Mouse (Mus musculus) hindbrain, embryonic 12.5 days (tissue): ENCODE measurements at regions not wholly inside any gene's neighbourhood (a gene's known extent, or its start where the extent isn't known, plus 50 kb on each side); places are given as distances from the start of the nearest gene placed in this dataset.
A peak's percentile ranks its signal among the peaks of the same experiment; 100 is the strongest.
"Not testable (repeated sequence)": the region's sequence is repeated elsewhere in the genome, so short reads cannot be mapped to it uniquely, and the experiment has no call there.

Experiments used
- ATAC-seq: fragments of 200-750 bp; cut with Nextera tagmentation; 2 replicates; pipeline ENCODE4 v1.8.0; 2017; ENCODE audit warnings: moderate TSS enrichment; ENCODE audit not compliant: low FRiP score
- H3K27ac ChIP-seq: fragments of 300-500 bp; sonication (generic); 2 replicates; pipeline ENCODE4 v1.5.1; 2016; ENCODE audit warnings: mild to moderate bottlenecking
- H3K27me3 ChIP-seq: fragments of 300-500 bp; sonication (generic); 2 replicates; pipeline ENCODE4 v1.6.1; 2016; ENCODE audit warnings: mild to moderate bottlenecking
- H3K36me3 ChIP-seq: fragments of 300-500 bp; sonication (generic); 2 replicates; pipeline ENCODE4 v1.6.1; 2016; ENCODE audit warnings: mild to moderate bottlenecking
- H3K4me1 ChIP-seq: fragments of 300-500 bp; sonication (generic); 2 replicates; pipeline ENCODE4 v1.6.1; 2016
- H3K4me2 ChIP-seq: fragments of 300-500 bp; sonication (generic); replicated peaks from 2 replicates; pipeline ENCODE4 v1.6.1; 2016; ENCODE audit warnings: mild to moderate bottlenecking
- H3K4me3 ChIP-seq: fragments of 300-500 bp; sonication (generic); 2 replicates; pipeline ENCODE4 v1.5.1; 2016; ENCODE audit warnings: mild to moderate bottlenecking
- H3K9ac ChIP-seq: fragments of 300-500 bp; sonication (generic); 2 replicates; pipeline ENCODE4 v1.6.1; 2016; ENCODE audit warnings: mild to moderate bottlenecking, moderate library complexity
- H3K9me3 ChIP-seq: fragments of 300-500 bp; sonication (generic); replicated peaks from 2 replicates; pipeline ENCODE4 v1.6.1; 2016; ENCODE audit warnings: mild to moderate bottlenecking
- WGBS: fragments of 180-500 bp; shearing (Covaris S2); methylation state at CpG from one replicate; pipeline ENCODE4 v1.1.7; 2016; 5-methylcytosine and 5-hydroxymethylcytosine counted together

DNA sequence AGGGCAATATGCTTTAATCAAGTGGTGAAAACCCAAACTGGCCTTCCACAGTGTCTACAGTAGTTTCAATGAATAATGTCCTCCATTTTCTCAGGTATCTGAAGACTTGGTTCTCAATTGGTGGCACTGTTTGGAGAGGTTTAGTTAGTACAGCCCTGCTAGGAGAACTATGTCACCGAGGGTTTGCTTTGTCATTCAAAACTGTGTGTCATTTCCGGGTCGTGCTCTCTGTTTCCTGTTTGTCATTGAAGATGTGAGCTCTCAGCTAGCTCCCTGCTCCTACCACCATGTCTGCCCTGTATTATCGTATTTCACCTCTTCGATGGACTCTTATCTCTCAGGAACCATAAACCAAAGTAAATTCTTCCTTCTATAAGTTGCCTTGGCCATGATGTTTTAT is 79.3 kb upstream of the Creb5 start:
- 78% methylated on average over 5 of the region's 5 CpGs for WGBS

DNA sequence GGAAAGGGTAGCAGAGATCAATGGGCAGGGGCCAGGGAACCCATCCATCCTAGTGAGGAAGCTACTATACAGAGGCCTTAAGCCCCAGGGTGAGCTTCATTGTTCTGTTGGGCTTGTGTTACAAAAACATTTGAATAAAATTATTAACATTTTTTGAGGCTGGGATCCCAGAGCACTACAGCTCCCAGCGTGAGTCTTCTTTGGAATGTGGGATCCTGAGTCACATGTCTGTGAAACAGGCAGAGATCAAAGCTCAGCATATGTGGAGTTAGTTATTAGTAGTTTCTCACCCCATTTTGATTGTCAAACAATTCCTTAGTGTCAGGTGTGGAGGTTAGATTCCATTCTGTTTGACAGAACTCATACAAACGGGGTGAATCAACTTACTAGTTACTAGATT is 79.7 kb upstream of the Creb5 start:
- H3K9ac ChIP-seq, result no peak overlapping the region
- H3K4me1 ChIP-seq, result no peaks in the 10 kb centered on the region
- 54% methylated on average over 2 of the region's 2 CpGs for WGBS

More for the DNA sequence above, 79.3 kb upstream of the Creb5 start:
- no peak overlapping the region for H3K27ac ChIP-seq
- H3K9me3 ChIP-seq, result no peaks in the 10 kb centered on the region
- H3K27me3 ChIP-seq, result no peaks in the 10 kb centered on the region
- H3K4me1 ChIP-seq, result no peaks in the 10 kb centered on the region
- no peaks in the 10 kb centered on the region for H3K36me3 ChIP-seq
- no peak overlapping the region for H3K4me2 ChIP-seq
- H3K9ac ChIP-seq, result no peak overlapping the region
- no peak for ATAC-seq
- H3K4me3 ChIP-seq, result no peak overlapping the region

DNA sequence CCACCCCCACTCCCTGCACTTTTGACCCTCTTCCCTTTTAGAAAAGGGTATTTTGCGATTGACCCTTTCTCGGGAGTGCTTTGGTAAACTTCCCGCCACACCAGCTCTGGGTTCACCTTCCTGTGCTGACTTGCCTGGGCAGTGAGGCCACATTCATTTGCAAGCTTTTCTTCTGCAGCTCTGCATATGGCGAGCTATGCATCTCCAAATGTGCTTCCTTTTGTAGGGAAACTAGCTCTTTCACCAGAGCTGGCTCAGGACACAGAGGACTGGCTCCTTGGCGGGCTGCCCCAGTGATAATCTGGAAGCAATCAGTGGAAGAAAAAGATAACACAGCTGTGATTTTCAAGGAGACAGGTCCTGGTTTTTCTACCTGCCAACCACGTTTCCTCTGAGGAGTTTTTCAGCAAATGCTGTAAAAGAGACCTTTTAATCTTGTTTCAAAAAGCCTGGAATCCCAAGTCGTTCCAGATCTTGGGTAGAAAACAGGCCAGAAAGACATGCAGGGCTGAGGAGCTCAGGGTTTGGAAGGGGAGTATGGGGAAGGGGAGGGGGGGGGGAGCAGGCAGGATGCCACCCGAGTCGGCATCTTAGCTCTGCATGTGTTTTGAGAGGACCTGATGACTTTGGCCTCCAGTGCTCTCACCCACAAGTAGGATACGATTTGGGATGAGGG is 85.7 kb upstream of the Creb5 start:
- no peaks in the 10 kb centered on the region for H3K27me3 ChIP-seq
- H3K4me1 ChIP-seq, result peaks cover 7% of the 10 kb centered on the region
- H3K4me2 ChIP-seq, result no peak overlapping the region
- H3K9ac ChIP-seq, result no peak overlapping the region
- H3K4me3 ChIP-seq, result no peak overlapping the region
- ATAC-seq, result no peak
- WGBS, result 13% methylated on average over 10 of the region's 10 CpGs
- H3K36me3 ChIP-seq, result no peaks in the 10 kb centered on the region
- H3K27ac ChIP-seq, result no peak overlapping the region; the same call in 1 of the 2 replicates
- H3K9me3 ChIP-seq, result no peaks in the 10 kb centered on the region

More for the DNA sequence above, 79.7 kb upstream of the Creb5 start:
- H3K27ac ChIP-seq, result no peak overlapping the region
- no peaks in the 10 kb centered on the region for H3K36me3 ChIP-seq
- H3K4me3 ChIP-seq, result no peak overlapping the region
- H3K4me2 ChIP-seq, result no peak overlapping the region
- no peaks in the 10 kb centered on the region for H3K27me3 ChIP-seq
- no peaks in the 10 kb centered on the region for H3K9me3 ChIP-seq
- ATAC-seq, result no peak

DNA sequence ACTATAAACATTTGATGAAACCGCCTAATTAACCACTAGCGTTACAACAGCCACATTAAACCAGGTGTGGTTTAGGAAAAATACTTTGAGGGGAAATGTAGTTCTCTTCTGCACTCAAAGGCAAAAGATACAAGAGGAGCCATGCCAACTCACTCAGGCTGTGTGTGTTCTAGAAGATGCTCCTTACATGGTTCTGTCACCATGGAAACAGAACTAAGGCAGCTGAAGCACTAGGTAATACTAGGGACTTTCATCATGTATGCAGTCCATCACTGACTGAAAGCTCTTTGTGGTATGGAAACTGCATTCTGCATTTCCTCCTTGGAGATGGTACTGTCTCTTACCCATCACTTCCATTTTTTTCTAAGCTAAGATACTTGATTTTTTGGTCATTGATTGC is 87.6 kb upstream of the Creb5 start:
- no peak for ATAC-seq
- Histone ChIP-seq H3K4me3 (no peak overlapping the region), H3K36me3 (no peaks in the 10 kb centered on the region), H3K9ac (no peak overlapping the region), H3K9me3 (no peaks in the 10 kb centered on the region), H3K4me1 (peaks cover 7% of the 10 kb centered on the region), H3K4me2 (no peak overlapping the region), H3K27me3 (no peaks in the 10 kb centered on the region), H3K27ac (no peak overlapping the region)
- 94% methylated on average over 2 of the region's 2 CpGs for WGBS

DNA sequence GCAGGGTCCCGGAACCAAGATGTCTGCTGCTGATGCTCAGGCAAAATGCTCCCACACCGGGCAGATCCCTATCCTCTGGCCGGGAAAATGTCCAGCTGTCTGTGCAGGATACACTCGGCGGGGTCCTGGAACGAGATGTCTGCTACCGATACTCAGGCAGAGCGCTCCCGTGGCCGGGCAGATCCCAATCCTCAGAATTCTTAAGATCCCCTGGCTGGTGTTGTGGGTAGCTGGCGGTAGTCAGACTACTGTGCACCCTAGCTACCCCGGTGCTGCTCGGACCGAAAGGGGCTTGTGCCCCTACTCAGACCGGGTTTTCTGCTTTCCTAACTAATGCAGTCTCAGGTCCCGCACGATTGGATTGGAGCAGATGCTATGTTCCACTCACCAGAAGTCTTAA is 104.9 kb upstream of the Creb5 start:
- H3K4me1 ChIP-seq, H3K9ac ChIP-seq, H3K4me2 ChIP-seq, H3K27ac ChIP-seq, H3K9me3 ChIP-seq, H3K4me3 ChIP-seq, ATAC-seq, H3K27me3 ChIP-seq, H3K36me3 ChIP-seq: not testable (repeated sequence)
- 94% methylated on average over 17 of the region's 17 CpGs for WGBS

DNA sequence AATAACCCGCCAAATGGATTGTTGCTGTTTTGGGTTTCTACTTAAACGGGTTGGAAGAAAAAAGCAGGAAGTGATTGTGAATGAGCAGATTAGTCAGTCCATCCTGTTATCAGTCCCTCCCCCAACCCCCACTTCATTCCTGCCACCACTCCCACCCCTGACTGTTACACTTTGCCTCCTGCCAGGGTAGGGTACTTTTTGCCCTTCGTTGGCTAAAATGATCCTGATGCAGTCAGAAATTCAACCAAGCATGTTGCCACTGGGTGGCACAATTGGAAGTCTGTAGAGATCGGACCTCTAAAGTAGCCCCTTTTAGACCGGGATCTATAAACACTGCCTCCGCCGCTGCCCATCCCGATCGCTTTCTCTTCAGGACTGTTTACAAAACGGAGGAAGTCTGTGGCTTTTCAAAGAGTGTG is 96.0 kb upstream of the Jazf1 start:
- no peaks in the 10 kb centered on the region for H3K27me3 ChIP-seq
- H3K4me2 ChIP-seq, result peak overlapping the region; percentile 41
- no peaks in the 10 kb centered on the region for H3K36me3 ChIP-seq
- no peak overlapping the region for H3K27ac ChIP-seq
- 0 out of 2 replicates have a peak overlapping the region, but pooled peaks have one; percentile 10 for H3K4me3 ChIP-seq
- 14% methylated on average over 10 of the region's 10 CpGs for WGBS
- no peak for ATAC-seq
- no peaks in the 10 kb centered on the region for H3K9me3 ChIP-seq
- no peak overlapping the region for H3K9ac ChIP-seq
- H3K4me1 ChIP-seq, result 0 out of 2 replicates have a peak, but pooled peaks cover 4% of the 10 kb centered on the region

DNA sequence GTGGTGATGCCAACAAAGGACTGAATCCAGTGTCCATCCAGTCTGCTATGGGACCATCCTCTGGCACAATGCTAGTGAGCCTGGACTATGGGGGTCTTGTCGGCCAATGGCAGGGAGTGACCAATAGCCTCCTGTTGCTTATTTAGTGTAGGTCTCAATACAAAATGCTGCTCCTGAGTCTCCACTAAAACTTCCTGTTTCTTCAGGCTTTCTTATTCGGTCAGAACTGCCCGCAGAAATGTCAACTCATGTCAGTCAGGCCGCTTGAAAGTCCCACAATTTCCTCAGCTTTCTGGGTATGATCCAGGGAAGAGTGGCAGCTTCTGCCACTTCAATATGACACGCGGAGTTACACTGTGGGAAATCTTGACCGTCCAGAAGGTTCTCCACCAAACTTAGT is 94.7 kb upstream of the Jazf1 start:
- no peaks in the 10 kb centered on the region for H3K9me3 ChIP-seq
- no peak overlapping the region for H3K4me2 ChIP-seq
- no peaks in the 10 kb centered on the region for H3K27me3 ChIP-seq
- 0 out of 2 replicates have a peak, but pooled peaks cover 4% of the 10 kb centered on the region for H3K4me1 ChIP-seq
- H3K4me3 ChIP-seq, result no peak overlapping the region
- no peak for ATAC-seq
- H3K27ac ChIP-seq, result no peak overlapping the region
- no peak overlapping the region for H3K9ac ChIP-seq
- 91% methylated on average over 7 of the region's 7 CpGs for WGBS
- H3K36me3 ChIP-seq, result no peaks in the 10 kb centered on the region

DNA sequence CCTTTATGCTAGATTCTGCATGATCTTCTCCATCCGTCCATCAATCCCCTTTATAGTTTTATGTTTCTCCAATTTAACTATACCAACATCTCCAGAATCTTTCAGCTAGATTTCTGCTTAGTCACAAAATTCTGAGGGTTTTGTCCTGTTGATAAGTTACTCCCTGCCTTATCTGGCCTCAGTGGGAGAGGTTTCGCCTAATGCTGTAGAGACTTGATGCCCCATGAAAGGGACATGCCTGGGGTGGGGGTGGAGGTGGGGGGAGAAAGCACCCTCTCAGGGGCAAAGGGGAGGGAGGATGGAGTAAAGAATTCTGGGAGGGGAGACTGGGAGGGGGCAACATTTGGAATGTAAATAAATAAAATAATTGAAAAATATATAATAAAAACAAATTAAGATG is 93.2 kb upstream of the Jazf1 start:
- H3K9ac ChIP-seq, result no peak overlapping the region
- H3K4me3 ChIP-seq, result no peak overlapping the region
- no peaks in the 10 kb centered on the region for H3K36me3 ChIP-seq
- 76% methylated on average over 2 of the region's 2 CpGs for WGBS
- no peaks in the 10 kb centered on the region for H3K27me3 ChIP-seq
- no peak overlapping the region for H3K27ac ChIP-seq
- peaks cover 8% of the 10 kb centered on the region; the same call in 1 of the 2 replicates for H3K4me1 ChIP-seq
- no peak for ATAC-seq
- H3K4me2 ChIP-seq, result no peak overlapping the region
- no peaks in the 10 kb centered on the region for H3K9me3 ChIP-seq

DNA sequence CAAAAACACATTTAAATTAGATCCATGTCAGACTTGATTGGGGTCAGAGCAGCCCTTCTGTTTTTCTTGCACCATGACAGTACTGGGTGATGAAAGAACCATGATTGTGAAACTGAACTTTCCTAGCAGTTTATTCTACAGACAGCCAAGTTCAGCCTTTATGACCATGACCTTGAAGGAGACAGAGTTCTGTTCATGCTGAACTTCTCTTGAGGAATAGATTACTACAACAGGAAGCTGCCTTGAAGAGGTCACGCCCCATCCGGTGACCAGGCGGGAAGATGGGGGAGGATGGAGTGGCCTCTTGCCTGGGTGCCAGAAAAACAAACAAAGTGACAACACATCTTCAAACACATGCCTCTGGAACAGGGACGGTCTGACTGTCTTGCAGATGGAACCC is 86.2 kb upstream of the Jazf1 start:
- H3K27me3 ChIP-seq, result no peaks in the 10 kb centered on the region; the same call in 1 of the 2 replicates
- no peaks in the 10 kb centered on the region for H3K9me3 ChIP-seq
- no peaks in the 10 kb centered on the region for H3K36me3 ChIP-seq
- no peak overlapping the region for H3K4me2 ChIP-seq
- H3K27ac ChIP-seq, result no peak overlapping the region
- H3K4me1 ChIP-seq, result peaks cover 4% of the 10 kb centered on the region; the same call in 1 of the 2 replicates
- WGBS, result 81% methylated on average over 4 of the region's 4 CpGs
- no peak overlapping the region for H3K9ac ChIP-seq
- no peak for ATAC-seq
- no peak overlapping the region for H3K4me3 ChIP-seq

DNA sequence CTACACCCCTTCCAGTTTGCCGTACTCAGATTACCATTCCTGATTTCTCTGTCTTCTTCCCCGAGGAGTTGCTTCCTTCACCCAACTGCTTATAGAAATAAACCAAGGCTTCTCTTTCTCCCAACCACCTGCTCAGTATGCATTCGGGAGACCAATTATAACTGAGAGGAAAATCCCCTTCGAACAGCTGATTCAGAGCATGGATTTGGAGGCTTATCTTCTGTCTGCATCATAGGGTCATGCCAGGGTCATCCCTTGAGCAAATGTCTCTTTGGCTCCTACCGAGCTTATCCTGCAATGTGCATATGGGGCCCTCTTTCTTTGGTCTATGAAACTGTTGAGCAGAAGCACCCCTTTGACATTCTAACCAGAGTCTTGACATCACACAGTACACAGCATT is 79.0 kb upstream of the Jazf1 start:
- WGBS, result 73% methylated on average over 5 of the region's 5 CpGs
- Histone ChIP-seq H3K4me1 (0 out of 2 replicates have a peak, but pooled peaks cover 4% of the 10 kb centered on the region), H3K36me3 (no peaks in the 10 kb centered on the region), H3K9me3 (no peaks in the 10 kb centered on the region), H3K4me3 (no peak overlapping the region), H3K9ac (no peak overlapping the region), H3K27ac (no peak overlapping the region), H3K27me3 (no peaks in the 10 kb centered on the region; the same call in 1 of the 2 replicates), H3K4me2 (no peak overlapping the region)
- no peak for ATAC-seq

DNA sequence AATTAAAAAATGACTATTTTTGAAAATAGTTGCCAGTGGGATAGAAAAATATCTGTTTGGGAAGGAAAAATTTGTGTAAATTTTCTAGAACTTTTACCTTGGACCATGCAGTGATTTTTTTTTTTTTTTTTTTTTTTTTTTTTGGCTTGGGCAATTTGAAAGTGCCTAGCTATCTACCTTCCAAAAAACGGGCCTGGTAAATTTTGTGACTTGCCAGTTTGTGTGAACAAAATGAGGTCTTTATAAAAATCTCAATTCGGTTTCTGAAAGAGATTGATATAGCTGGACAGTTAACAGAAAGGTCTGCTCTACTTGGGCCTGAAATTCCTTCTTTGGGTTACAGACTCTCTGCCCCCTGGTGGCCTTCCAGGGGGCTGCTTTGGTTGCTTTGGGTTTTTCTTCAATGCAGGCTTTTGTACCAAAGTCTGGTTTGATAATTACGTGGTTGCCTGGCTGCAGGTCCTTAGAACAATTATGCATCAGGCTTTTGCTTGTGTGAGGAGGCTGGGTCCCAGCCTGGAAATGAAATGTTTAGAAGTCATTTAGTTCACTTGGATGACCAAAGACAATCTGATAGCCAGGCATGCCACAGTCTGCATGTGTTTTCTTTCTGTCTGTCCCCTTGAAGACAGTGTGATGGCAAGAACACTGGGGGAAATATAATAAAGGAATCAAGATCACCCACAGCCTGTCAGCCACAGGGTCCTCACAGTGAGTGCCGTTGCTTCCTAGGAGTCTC is 75.6 kb upstream of the Jazf1 start:
- Histone ChIP-seq H3K9me3 (no peaks in the 10 kb centered on the region), H3K36me3 (no peaks in the 10 kb centered on the region), H3K4me2 (no peak overlapping the region), H3K4me3 (no peak overlapping the region), H3K4me1 (0 out of 2 replicates have a peak, but pooled peaks cover 4% of the 10 kb centered on the region), H3K27me3 (no peaks in the 10 kb centered on the region; the same call in 1 of the 2 replicates), H3K27ac (no peak overlapping the region), H3K9ac (no peak overlapping the region)
- 17% methylated on average over 4 of the region's 4 CpGs for WGBS
- ATAC-seq, result peak; percentile 63; the same call in 1 of the 2 replicates

DNA sequence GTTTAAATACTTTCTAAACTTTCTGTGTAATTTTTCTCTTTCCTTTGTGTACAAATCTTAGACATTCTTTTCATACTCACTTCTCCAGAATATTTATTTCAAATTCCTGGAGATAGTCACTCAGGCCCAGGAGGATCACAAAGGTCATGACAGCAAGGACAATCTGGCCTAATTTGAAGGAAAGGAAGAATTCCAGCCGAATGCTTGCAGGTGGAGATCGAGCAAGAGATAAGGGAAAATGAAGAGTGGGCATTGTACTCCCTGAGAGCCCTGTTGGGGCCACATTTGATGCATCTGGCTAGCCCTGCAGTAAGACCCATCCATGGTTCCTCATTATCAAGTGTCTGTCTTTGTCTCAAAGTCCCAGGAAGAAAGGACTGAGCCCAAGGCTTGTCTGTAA is 66.0 kb upstream of the Jazf1 start:
- H3K4me2 ChIP-seq, result no peak overlapping the region
- H3K4me3 ChIP-seq, result no peak overlapping the region
- H3K9me3 ChIP-seq, result no peaks in the 10 kb centered on the region
- H3K27ac ChIP-seq, result no peak overlapping the region
- H3K36me3 ChIP-seq, result no peaks in the 10 kb centered on the region
- no peak for ATAC-seq
- H3K9ac ChIP-seq, result no peak overlapping the region
- peaks cover 2% of the 10 kb centered on the region; the same call in 1 of the 2 replicates for H3K4me1 ChIP-seq
- 65% methylated on average over 2 of the region's 2 CpGs for WGBS
- no peaks in the 10 kb centered on the region for H3K27me3 ChIP-seq
